Mouse (Mus musculus): ENCODE data around the gene Slc39a13. TPM values are rescaled to one million over a fixed set of nuclear protein-coding genes. Genes with fewer than 3 reads are reported as not detected.
"Not testable (repeated sequence)": the region's sequence is repeated elsewhere in the genome, so short reads cannot be mapped to it uniquely, and the experiment has no call there.

Gene Slc39a13
- polyA plus RNA-seq, 1 experiment from 2014 or later, result 25.8 TPM

GRCm38 (mm10) chr2:91053181-91053933, 16.9 kb downstream of the Slc39a13 start:
- peak overlapping the region; percentile 75 for H3K4me3 ChIP-seq
- peak overlapping the region; percentile 98 for H3K27ac ChIP-seq
- H3K36me3 ChIP-seq, result peaks cover 42% of the 10 kb centered on the region
- H3K27me3 ChIP-seq (ENCODE audit: insufficient read depth, poor library complexity, severe bottlenecking), result no peaks in the 10 kb centered on the region
- no peaks in the 10 kb centered on the region for H3K9me3 ChIP-seq
- peaks cover 17% of the 10 kb centered on the region for H3K4me1 ChIP-seq (replicated peaks)
- under 1% methylated on average over 6 of the region's 6 CpGs for WGBS
- DNase-seq (ENCODE audit: low spot score), result no peak

GRCm38 (mm10) chr2:91052752-91053151, 17.5 kb downstream of the Slc39a13 start:
- Histone ChIP-seq H3K27ac (peak overlapping the region; percentile 98; the same call in 1 of the 2 replicates), H3K36me3 (peaks cover 36% of the 10 kb centered on the region), H3K9me3 (no peaks in the 10 kb centered on the region), H3K4me3 (peak overlapping the region; percentile 75), H3K27me3 (ENCODE audit: insufficient read depth, poor library complexity, severe bottlenecking) (no peaks in the 10 kb centered on the region), H3K4me1 (replicated peaks) (peaks cover 17% of the 10 kb centered on the region)
- DNase-seq (ENCODE audit: low spot score), result no peak
- 65% methylated on average over 2 of the region's 2 CpGs for WGBS

- no peak overlapping the region for H3K27ac ChIP-seq
- 88% methylated on average over 3 of the region's 3 CpGs for WGBS
- H3K36me3 ChIP-seq, result peaks cover 28% of the 10 kb centered on the region
- no peaks in the 10 kb centered on the region for H3K27me3 ChIP-seq (ENCODE audit: insufficient read depth, poor library complexity, severe bottlenecking)
- no peaks in the 10 kb centered on the region for H3K9me3 ChIP-seq
- peaks cover 17% of the 10 kb centered on the region for H3K4me1 ChIP-seq (replicated peaks)
- H3K4me3 ChIP-seq, result no peak overlapping the region
- no peak for DNase-seq (ENCODE audit: low spot score)
Measured at GRCm38 (mm10) chr2:91051917-91052316, 18.3 kb downstream of the Slc39a13 start.

- Histone ChIP-seq H3K4me3 (no peak overlapping the region), H3K27me3 (ENCODE audit: insufficient read depth, poor library complexity, severe bottlenecking) (no peaks in the 10 kb centered on the region), H3K27ac (no peak overlapping the region), H3K9me3 (no peaks in the 10 kb centered on the region), H3K4me1 (replicated peaks) (peaks cover 15% of the 10 kb centered on the region), H3K36me3 (peaks cover 9% of the 10 kb centered on the region; the same call in 1 of the 2 replicates)
- 86% methylated on average over 9 of the region's 9 CpGs for WGBS
- no peak for DNase-seq (ENCODE audit: low spot score)
Measured at GRCm38 (mm10) chr2:91047359-91047758, 22.9 kb downstream of the Slc39a13 start.

GRCm38 (mm10) chr2:91045805-91046204, 24.4 kb downstream of the Slc39a13 start:
- not testable (repeated sequence) for DNase-seq (ENCODE audit: low spot score); H3K27me3 ChIP-seq (ENCODE audit: insufficient read depth, poor library complexity, severe bottlenecking); H3K9me3 ChIP-seq; H3K4me3 ChIP-seq; H3K36me3 ChIP-seq
- 89% methylated on average over 1 of the region's 1 CpGs for WGBS
- H3K4me1 ChIP-seq (replicated peaks), result peaks cover 18% of the 10 kb centered on the region
- peak overlapping the region; percentile 71; the same call in 1 of the 2 replicates for H3K27ac ChIP-seq

GRCm38 (mm10) chr2:91044727-91045126, 25.5 kb downstream of the Slc39a13 start:
- H3K4me3 ChIP-seq, result no peak overlapping the region
- H3K4me1 ChIP-seq (replicated peaks), result peaks cover 18% of the 10 kb centered on the region
- H3K27me3 ChIP-seq (ENCODE audit: insufficient read depth, poor library complexity, severe bottlenecking), result no peaks in the 10 kb centered on the region
- DNase-seq (ENCODE audit: low spot score), result no peak
- no peaks in the 10 kb centered on the region for H3K36me3 ChIP-seq
- no peaks in the 10 kb centered on the region for H3K9me3 ChIP-seq
- 84% methylated on average over 13 of the region's 13 CpGs for WGBS
- H3K27ac ChIP-seq, result peak overlapping the region; percentile 71; the same call in 1 of the 2 replicates

GRCm38 (mm10) chr2:91042651-91043398, 27.4 kb downstream of the Slc39a13 start:
- Histone ChIP-seq H3K27ac (peak overlapping the region; percentile 35; the same call in 1 of the 2 replicates), H3K4me3 (no peak overlapping the region), H3K36me3 (no peaks in the 10 kb centered on the region), H3K9me3 (no peaks in the 10 kb centered on the region), H3K4me1 (replicated peaks) (peaks cover 18% of the 10 kb centered on the region), H3K27me3 (ENCODE audit: insufficient read depth, poor library complexity, severe bottlenecking) (no peaks in the 10 kb centered on the region)
- 76% methylated on average over 21 of the region's 21 CpGs for WGBS
- no peak for DNase-seq (ENCODE audit: low spot score)

GRCm38 (mm10) chr2:91041786-91042185, 28.4 kb downstream of the Slc39a13 start:
- H3K4me1 ChIP-seq (replicated peaks), result peaks cover 18% of the 10 kb centered on the region
- H3K9me3 ChIP-seq, result no peaks in the 10 kb centered on the region
- no peaks in the 10 kb centered on the region for H3K27me3 ChIP-seq (ENCODE audit: insufficient read depth, poor library complexity, severe bottlenecking)
- no peak for DNase-seq (ENCODE audit: low spot score)
- no peaks in the 10 kb centered on the region for H3K36me3 ChIP-seq
- WGBS, result 74% methylated on average over 8 of the region's 8 CpGs
- H3K27ac ChIP-seq, result no peak overlapping the region
- H3K4me3 ChIP-seq, result no peak overlapping the region

GRCm38 (mm10) chr2:91035385-91035784, 34.8 kb downstream of the Slc39a13 start, which contains the start of gene Rapsn:
TSS of gene Rapsn (plus strand) at chr2:91035620.
- WGBS, result 68% methylated on average over 9 of the region's 9 CpGs
- no peak within 1 kb of the TSS for H3K27ac ChIP-seq
- H3K27me3 ChIP-seq (ENCODE audit: insufficient read depth, poor library complexity, severe bottlenecking), result peaks cover 7% of the 10 kb centered on the region; the same call in 1 of the 2 replicates
- DNase-seq (ENCODE audit: low spot score), result no peak
- H3K4me3 ChIP-seq, result no peak within 1 kb of the TSS
- no peaks in the 10 kb centered on the region for H3K36me3 ChIP-seq
- H3K9me3 ChIP-seq, result no peaks in the 10 kb centered on the region
- peaks cover 10% of the 10 kb centered on the region; the same call in 1 of the 2 replicates for H3K4me1 ChIP-seq (replicated peaks)

GRCm38 (mm10) chr2:91033000-91033399, 37.2 kb downstream of the Slc39a13 start:
- Histone ChIP-seq H3K4me1 (replicated peaks) (peaks cover 15% of the 10 kb centered on the region; the same call in 1 of the 2 replicates), H3K4me3 (no peak overlapping the region), H3K27me3 (ENCODE audit: insufficient read depth, poor library complexity, severe bottlenecking) (peaks cover 7% of the 10 kb centered on the region; the same call in 1 of the 2 replicates), H3K9me3 (no peaks in the 10 kb centered on the region), H3K27ac (no peak overlapping the region), H3K36me3 (no peaks in the 10 kb centered on the region)
- 21% methylated on average over 3 of the region's 3 CpGs for WGBS
- DNase-seq (ENCODE audit: low spot score), result no peak

- Histone ChIP-seq H3K4me3 (no peak overlapping the region), H3K27me3 (ENCODE audit: insufficient read depth, poor library complexity, severe bottlenecking) (peaks cover 7% of the 10 kb centered on the region; the same call in 1 of the 2 replicates), H3K9me3 (no peaks in the 10 kb centered on the region), H3K36me3 (no peaks in the 10 kb centered on the region), H3K27ac (no peak overlapping the region), H3K4me1 (replicated peaks) (peaks cover 17% of the 10 kb centered on the region; the same call in 1 of the 2 replicates)
- WGBS, result 87% methylated on average over 4 of the region's 4 CpGs
- no peak for DNase-seq (ENCODE audit: low spot score)
Measured at GRCm38 (mm10) chr2:91031216-91031615, 39.0 kb downstream of the Slc39a13 start.

- Histone ChIP-seq H3K4me1 (replicated peaks) (peaks cover 7% of the 10 kb centered on the region; the same call in 1 of the 2 replicates), H3K9me3 (no peaks in the 10 kb centered on the region), H3K36me3 (no peaks in the 10 kb centered on the region), H3K27me3 (ENCODE audit: insufficient read depth, poor library complexity, severe bottlenecking) (peaks cover 7% of the 10 kb centered on the region; the same call in 1 of the 2 replicates), H3K4me3 (no peak overlapping the region), H3K27ac (no peak overlapping the region)
- 82% methylated on average over 9 of the region's 9 CpGs for WGBS
- DNase-seq (ENCODE audit: low spot score), result no peak
Measured at GRCm38 (mm10) chr2:91027391-91028214, 42.6 kb downstream of the Slc39a13 start.
